Mouse (Mus musculus): Measurements from ENCODE around the gene Dnajc14. TPM values are rescaled to one million over a fixed set of nuclear protein-coding genes. Genes with fewer than 3 reads are reported as not detected.

The Dnajc14 gene
- polyA plus RNA-seq, 1 experiment from 2014 or later, result 40.3 TPM

DNA sequence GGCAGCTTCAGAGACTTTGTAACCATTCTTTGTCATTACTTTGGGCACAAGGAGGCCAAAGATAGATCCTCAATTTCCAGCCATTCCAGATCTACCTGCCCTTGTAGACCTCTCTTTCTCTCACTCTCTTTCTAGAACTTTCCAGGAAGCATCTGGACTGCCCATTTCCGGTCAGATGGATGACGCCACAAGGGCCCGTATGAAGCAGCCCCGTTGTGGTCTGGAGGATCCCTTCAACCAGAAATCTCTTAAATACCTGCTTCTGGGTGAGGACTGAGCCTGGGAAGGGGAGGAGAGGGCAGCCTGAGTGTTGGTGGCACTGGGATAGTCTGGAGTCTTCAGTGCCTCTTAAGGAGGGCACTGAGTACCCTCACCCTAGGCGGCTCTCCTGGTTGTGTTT, 9.5 kb upstream of the Dnajc14 start:
- Histone ChIP-seq H3K27ac (ENCODE audit: low read depth, low read length) (no peak overlapping the region), H3K9ac (ENCODE audit: low read length) (no peak overlapping the region), H3K36me3 (ENCODE audit: control insufficient read depth, insufficient read depth, low read length) (no peaks in the 10 kb centered on the region), H3K4me2 (no peak overlapping the region), H3K9me3 (ENCODE audit: control insufficient read depth, low read length) (no peaks in the 10 kb centered on the region), H3K27me3 (ENCODE audit: control insufficient read depth, insufficient read depth, low read length) (no peaks in the 10 kb centered on the region), H3K4me1 (ENCODE audit: control insufficient read depth, insufficient read depth, low read length) (no peaks in the 10 kb centered on the region), H3K4me3 (ENCODE audit: low read depth, low read length) (no peak overlapping the region)
- no peak for ATAC-seq (ENCODE audit: low FRiP score)
- DNase-seq (ENCODE audit: low spot score, missing footprints), result no peak
- WGBS, result 89% methylated on average over 5 of the region's 5 CpGs

DNA sequence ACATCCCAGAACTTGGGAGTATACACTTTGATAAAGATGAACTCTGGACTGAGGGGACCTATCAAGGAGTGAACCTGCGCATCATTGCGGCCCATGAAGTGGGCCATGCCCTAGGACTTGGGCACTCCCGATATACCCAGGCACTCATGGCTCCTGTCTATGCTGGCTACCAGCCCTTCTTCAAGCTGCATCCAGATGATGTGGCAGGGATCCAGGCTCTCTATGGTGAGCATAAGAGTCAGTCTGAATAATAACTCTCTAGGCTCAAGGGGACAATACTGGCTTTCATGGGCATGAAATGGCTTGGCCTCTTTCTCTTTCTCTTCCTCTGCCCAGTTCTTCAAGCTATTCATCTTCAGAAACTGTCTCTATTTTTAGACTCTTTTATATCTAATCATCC, 8.3 kb upstream of the Dnajc14 start:
- no peaks in the 10 kb centered on the region for H3K9me3 ChIP-seq (ENCODE audit: control insufficient read depth, low read length)
- no peaks in the 10 kb centered on the region for H3K36me3 ChIP-seq (ENCODE audit: control insufficient read depth, insufficient read depth, low read length)
- no peak overlapping the region for H3K4me3 ChIP-seq (ENCODE audit: low read depth, low read length)
- H3K27me3 ChIP-seq (ENCODE audit: control insufficient read depth, insufficient read depth, low read length), result no peaks in the 10 kb centered on the region
- ATAC-seq (ENCODE audit: low FRiP score) (no peak), DNase-seq (ENCODE audit: low spot score, missing footprints) (no peak)
- H3K4me2 ChIP-seq, result no peak overlapping the region
- no peak overlapping the region for H3K27ac ChIP-seq (ENCODE audit: low read depth, low read length)
- H3K4me1 ChIP-seq (ENCODE audit: control insufficient read depth, insufficient read depth, low read length), result no peaks in the 10 kb centered on the region
- no peak overlapping the region for H3K9ac ChIP-seq (ENCODE audit: low read length)
- WGBS, result 98% methylated on average over 3 of the region's 3 CpGs

DNA sequence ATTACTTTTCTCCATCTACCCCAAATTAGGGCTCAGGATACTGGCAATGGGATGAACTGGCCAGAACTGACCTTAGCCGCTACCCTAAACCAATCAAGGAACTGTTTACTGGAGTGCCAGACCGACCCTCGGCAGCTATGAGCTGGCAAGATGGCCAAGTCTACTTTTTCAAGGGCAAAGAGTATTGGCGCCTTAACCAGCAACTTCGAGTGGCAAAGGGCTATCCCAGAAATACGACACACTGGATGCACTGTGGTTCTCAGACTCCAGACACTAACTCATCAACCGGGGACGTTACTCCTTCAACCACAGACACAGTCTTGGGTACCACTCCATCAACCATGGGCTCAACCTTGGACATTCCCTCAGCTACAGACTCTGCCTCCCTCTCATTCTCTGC, 5.2 kb upstream of the Dnajc14 start:
- H3K36me3 ChIP-seq (ENCODE audit: control insufficient read depth, insufficient read depth, low read length), result no peaks in the 10 kb centered on the region
- H3K27ac ChIP-seq (ENCODE audit: low read depth, low read length), result no peak overlapping the region
- no peak overlapping the region for H3K9ac ChIP-seq (ENCODE audit: low read length)
- ATAC-seq (ENCODE audit: low FRiP score) (no peak), DNase-seq (ENCODE audit: low spot score, missing footprints) (no peak)
- H3K4me1 ChIP-seq (ENCODE audit: control insufficient read depth, insufficient read depth, low read length), result peaks cover 8% of the 10 kb centered on the region
- H3K9me3 ChIP-seq (ENCODE audit: control insufficient read depth, low read length), result no peaks in the 10 kb centered on the region
- WGBS, result 96% methylated on average over 8 of the region's 8 CpGs
- no peaks in the 10 kb centered on the region for H3K27me3 ChIP-seq (ENCODE audit: control insufficient read depth, insufficient read depth, low read length)
- H3K4me3 ChIP-seq (ENCODE audit: low read depth, low read length), result no peak overlapping the region
- no peak overlapping the region for H3K4me2 ChIP-seq

DNA sequence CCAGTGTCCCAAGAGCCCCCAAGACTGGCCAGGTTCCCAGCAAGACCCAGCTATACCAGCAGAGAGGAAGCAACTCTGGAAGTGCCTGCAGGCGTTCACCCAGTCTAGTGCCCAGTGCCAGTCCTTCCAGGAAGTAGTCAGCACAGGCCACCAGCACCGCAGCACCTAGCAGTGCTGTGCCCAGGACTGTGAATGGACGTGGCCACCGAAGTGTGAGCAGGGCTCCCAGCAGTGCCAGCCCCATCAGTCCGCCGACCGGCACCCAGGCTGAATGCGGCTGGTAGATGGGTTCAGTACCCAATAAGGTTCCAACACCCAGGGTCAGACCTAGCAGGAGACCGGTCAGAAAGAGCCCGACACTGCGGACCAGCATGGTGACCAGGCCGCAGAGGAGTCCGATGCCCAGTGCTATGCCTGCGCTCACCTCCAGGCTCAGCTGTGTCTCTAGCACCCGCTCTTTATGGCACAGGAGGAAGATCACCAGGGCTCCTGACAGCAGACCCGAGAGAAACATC, 1.8 kb upstream of the Dnajc14 start:
- Histone ChIP-seq H3K4me3 (ENCODE audit: low read depth, low read length) (no peak overlapping the region), H3K4me1 (ENCODE audit: control insufficient read depth, insufficient read depth, low read length) (peaks cover 18% of the 10 kb centered on the region), H3K36me3 (ENCODE audit: control insufficient read depth, insufficient read depth, low read length) (no peaks in the 10 kb centered on the region), H3K27ac (ENCODE audit: low read depth, low read length) (no peak overlapping the region), H3K27me3 (ENCODE audit: control insufficient read depth, insufficient read depth, low read length) (no peaks in the 10 kb centered on the region), H3K9me3 (ENCODE audit: control insufficient read depth, low read length) (no peaks in the 10 kb centered on the region), H3K9ac (ENCODE audit: low read length) (no peak overlapping the region), H3K4me2 (no peak overlapping the region)
- no peak for DNase-seq (ENCODE audit: low spot score, missing footprints)
- 90% methylated on average over 16 of the region's 16 CpGs for WGBS
- ATAC-seq (ENCODE audit: low FRiP score), result no peak

DNA sequence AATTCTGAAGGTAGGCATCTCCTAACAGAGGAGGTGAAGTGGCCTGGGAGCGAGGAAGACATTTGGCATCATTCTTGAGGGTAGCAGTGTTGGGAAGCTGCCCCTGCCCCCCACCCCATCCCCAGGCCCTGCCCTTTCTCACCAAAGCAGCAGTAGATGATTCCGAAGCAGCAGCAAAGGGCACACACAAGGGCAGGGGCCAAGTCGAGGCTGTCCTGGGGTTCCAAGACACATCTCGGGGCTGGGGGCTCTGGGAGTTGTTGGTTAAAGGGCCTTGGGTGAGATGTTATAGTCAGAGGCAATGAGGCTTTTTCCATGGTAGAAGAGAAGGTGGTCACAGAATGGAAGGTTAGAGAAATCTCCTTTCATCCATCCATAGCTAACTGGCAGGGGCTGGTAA, 906 bp upstream of the Dnajc14 start:
- peaks cover 26% of the 10 kb centered on the region for H3K4me1 ChIP-seq (ENCODE audit: control insufficient read depth, insufficient read depth, low read length)
- no peak overlapping the region for H3K4me3 ChIP-seq (ENCODE audit: low read depth, low read length)
- DNase-seq (ENCODE audit: low spot score, missing footprints), result no peak
- WGBS, result 74% methylated on average over 4 of the region's 4 CpGs
- H3K27me3 ChIP-seq (ENCODE audit: control insufficient read depth, insufficient read depth, low read length), result no peaks in the 10 kb centered on the region
- H3K9ac ChIP-seq (ENCODE audit: low read length), result peak overlapping the region; percentile 37; the same call in 1 of the 2 replicates
- H3K9me3 ChIP-seq (ENCODE audit: control insufficient read depth, low read length), result no peaks in the 10 kb centered on the region
- H3K27ac ChIP-seq (ENCODE audit: low read depth, low read length), result no peak overlapping the region
- no peaks in the 10 kb centered on the region for H3K36me3 ChIP-seq (ENCODE audit: control insufficient read depth, insufficient read depth, low read length)
- no peak for ATAC-seq (ENCODE audit: low FRiP score)
- H3K4me2 ChIP-seq, result peak overlapping the region; percentile 80

DNA sequence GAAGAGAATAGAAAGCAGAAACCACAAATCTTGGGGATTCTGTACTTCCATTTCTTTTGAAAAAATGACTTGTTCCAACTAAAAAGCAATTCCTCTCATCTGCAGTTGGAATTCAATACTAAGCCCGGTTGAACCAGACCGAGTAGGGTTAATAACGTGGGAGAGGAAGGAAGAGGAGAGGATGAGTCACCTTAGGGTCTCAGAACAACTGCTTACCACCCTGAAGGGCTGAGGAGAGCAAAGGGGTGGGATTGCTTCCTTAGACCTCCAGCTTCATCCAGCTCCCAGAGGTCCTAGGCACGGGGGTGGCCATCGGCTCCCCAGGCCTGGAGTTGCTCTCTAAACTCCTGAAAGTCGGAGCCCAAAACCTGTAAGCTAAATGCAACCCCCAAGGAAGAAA, 501 bp upstream of the Dnajc14 start:
- no peaks in the 10 kb centered on the region for H3K36me3 ChIP-seq (ENCODE audit: control insufficient read depth, insufficient read depth, low read length)
- peaks cover 26% of the 10 kb centered on the region for H3K4me1 ChIP-seq (ENCODE audit: control insufficient read depth, insufficient read depth, low read length)
- no peaks in the 10 kb centered on the region for H3K27me3 ChIP-seq (ENCODE audit: control insufficient read depth, insufficient read depth, low read length)
- ATAC-seq (ENCODE audit: low FRiP score) (no peak), DNase-seq (ENCODE audit: low spot score, missing footprints) (no peak)
- peak overlapping the region; percentile 78 for H3K4me3 ChIP-seq (ENCODE audit: low read depth, low read length)
- H3K27ac ChIP-seq (ENCODE audit: low read depth, low read length), result no peak overlapping the region
- H3K9me3 ChIP-seq (ENCODE audit: control insufficient read depth, low read length), result no peaks in the 10 kb centered on the region
- peak overlapping the region; percentile 89 for H3K9ac ChIP-seq (ENCODE audit: low read length)
- WGBS, result 19% methylated on average over 6 of the region's 6 CpGs
- H3K4me2 ChIP-seq, result peak overlapping the region; percentile 80

DNA sequence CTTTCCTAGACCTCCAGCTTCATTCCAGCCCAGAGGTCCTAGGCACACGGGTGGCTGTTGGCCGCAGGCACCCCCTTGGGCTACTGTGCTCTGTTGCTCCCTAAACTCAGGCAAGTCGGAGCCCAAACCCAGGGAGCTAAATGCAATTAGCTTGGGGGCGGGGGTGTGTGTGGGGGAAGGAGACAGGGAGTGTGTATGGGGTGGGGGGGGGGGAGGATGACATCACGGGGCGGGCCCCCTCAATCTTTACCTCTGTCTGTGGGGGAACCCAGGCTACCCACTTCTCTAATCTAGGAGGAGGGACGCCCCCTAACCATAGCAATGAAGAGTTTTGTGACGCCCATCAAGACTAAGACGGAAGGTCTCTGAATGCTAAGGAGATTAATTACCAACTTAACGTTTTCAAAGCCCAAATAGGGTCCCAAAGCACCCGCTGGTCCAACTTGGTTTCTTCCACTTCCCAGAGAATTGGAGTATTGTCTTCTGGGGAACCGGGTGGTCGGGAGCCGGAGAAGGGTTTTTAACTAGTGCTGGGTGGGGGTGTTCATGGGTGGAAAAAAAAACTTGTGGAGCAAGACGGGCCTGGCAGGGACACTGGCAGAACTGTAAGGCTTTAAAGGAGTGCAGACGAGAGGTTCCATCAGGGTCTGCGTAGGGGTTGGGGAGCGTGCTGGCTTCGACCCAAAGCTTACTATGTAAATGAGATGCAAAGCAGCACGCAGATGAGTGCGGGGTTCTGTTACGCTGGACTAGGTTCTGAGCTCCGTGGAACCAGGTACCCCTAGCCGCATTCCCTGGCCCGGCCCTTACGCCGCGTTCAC, 619 bp downstream of the Dnajc14 start, which contains the start of gene Tmem198b:
Gene Tmem198b (minus strand): TSS at position 100 of the 821 bp plus-strand sequence.
- Histone ChIP-seq H3K4me2 (peak within 1 kb of the TSS; percentile 80), H3K9me3 (ENCODE audit: control insufficient read depth, low read length) (no peaks in the 10 kb centered on the region), H3K27ac (ENCODE audit: low read depth, low read length) (peak within 1 kb of the TSS; percentile 93), H3K36me3 (ENCODE audit: control insufficient read depth, insufficient read depth, low read length) (no peaks in the 10 kb centered on the region), H3K4me1 (ENCODE audit: control insufficient read depth, insufficient read depth, low read length) (peaks cover 26% of the 10 kb centered on the region), H3K9ac (ENCODE audit: low read length) (peak within 1 kb of the TSS; percentile 89), H3K4me3 (ENCODE audit: low read depth, low read length) (peak within 1 kb of the TSS; percentile 78), H3K27me3 (ENCODE audit: control insufficient read depth, insufficient read depth, low read length) (no peaks in the 10 kb centered on the region)
- under 1% methylated on average over 28 of the region's 28 CpGs for WGBS
- DNase-seq (ENCODE audit: low spot score, missing footprints) (peak; percentile 98), ATAC-seq (ENCODE audit: low FRiP score) (peak; percentile 73)

DNA sequence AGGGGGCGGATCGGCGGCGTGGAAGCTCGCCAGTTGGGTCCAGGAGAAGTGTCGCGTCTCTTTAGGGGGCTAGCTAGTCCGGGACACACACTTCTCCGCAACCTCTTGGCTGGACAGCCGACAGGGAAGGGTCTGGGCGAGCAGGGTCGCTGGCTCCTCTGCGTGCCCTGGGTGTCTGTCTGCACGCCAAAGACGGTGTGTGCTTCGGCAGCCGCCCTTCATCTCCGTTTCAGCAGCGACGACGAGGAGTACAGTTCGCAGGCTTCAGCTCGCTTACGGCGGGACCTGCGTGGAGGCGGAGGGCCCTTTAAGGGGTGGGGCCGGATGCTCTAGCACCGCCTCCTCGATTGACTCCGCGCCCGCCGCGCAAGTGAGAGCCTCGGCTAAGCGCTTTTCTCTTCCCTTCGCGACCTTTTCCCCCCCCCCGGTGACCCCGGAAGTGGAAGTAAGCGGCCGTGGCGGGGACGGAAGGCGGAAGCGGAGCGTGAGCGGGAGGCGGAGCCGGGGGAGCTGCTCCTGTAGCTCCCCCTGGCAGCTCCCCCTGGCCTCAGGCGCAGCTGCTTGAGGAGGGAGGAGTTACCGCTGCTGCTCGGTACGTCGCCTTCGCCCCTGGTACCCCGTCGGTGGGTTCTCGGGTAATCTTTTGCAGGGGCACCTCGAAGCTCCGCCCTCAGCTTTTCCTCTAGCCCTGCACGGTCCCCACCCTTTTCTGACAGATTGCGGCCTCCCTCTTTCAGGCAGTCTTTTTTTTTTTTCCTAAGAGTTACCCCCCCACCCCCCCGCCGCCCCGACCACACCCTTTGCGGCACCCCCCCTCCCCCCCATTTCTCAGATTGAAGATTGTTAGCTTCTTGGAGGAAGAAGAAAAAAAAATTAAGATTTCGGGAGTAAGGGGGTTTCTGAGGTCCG, 1.5 kb downstream of the Dnajc14 start:
- under 1% methylated on average over 69 of the region's 70 CpGs for WGBS

More for the DNA sequence above, 1.5 kb downstream of the Dnajc14 start:
- ATAC-seq (ENCODE audit: low FRiP score) (peak; percentile 95), DNase-seq (ENCODE audit: low spot score, missing footprints) (peak; percentile 99)
- no peaks in the 10 kb centered on the region for H3K9me3 ChIP-seq (ENCODE audit: control insufficient read depth, low read length)
- peak overlapping the region; percentile 80 for H3K4me2 ChIP-seq
- H3K27me3 ChIP-seq (ENCODE audit: control insufficient read depth, insufficient read depth, low read length), result no peaks in the 10 kb centered on the region
- H3K4me3 ChIP-seq (ENCODE audit: low read depth, low read length), result peak overlapping the region; percentile 78
- peaks cover 26% of the 10 kb centered on the region for H3K4me1 ChIP-seq (ENCODE audit: control insufficient read depth, insufficient read depth, low read length)
- peak overlapping the region; percentile 93 for H3K27ac ChIP-seq (ENCODE audit: low read depth, low read length)
- peak overlapping the region; percentile 89 for H3K9ac ChIP-seq (ENCODE audit: low read length)
- no peaks in the 10 kb centered on the region for H3K36me3 ChIP-seq (ENCODE audit: control insufficient read depth, insufficient read depth, low read length)
